Mouse (Mus musculus) lung, embryonic 16.5 days (tissue): ENCODE measurements around the gene Cxcl13. TPM values are rescaled to one million over a fixed set of nuclear protein-coding genes. Genes with fewer than 3 reads are reported as not detected.
"Not testable (repeated sequence)": the region's sequence is repeated elsewhere in the genome, so short reads cannot be mapped to it uniquely, and the experiment has no call there.

Experiments used
- ATAC-seq: fragments of 200-750 bp; cut with Nextera tagmentation; 2 replicates; pipeline ENCODE4 v1.8.0; 2017; ENCODE audit warnings: low read depth, mild to moderate bottlenecking, moderate library complexity
- H3K27ac ChIP-seq: fragments of 300-500 bp; sonication (generic); 2 replicates; pipeline ENCODE4 v1.5.1; 2014; ENCODE audit warnings: mild to moderate bottlenecking, control low read depth, low read length
- H3K27me3 ChIP-seq: fragments of 300-500 bp; sonication (generic); 2 replicates; pipeline ENCODE4 v1.6.1; 2014; ENCODE audit warnings: low read depth, low read length, mixed read lengths; ENCODE audit not compliant: control insufficient read depth, insufficient read depth
- H3K36me3 ChIP-seq: fragments of 300-500 bp; sonication (generic); 2 replicates; pipeline ENCODE4 v1.6.1; 2014; ENCODE audit warnings: low read length; ENCODE audit not compliant: control insufficient read depth, insufficient read depth
- H3K4me1 ChIP-seq: fragments of 300-500 bp; sonication (generic); replicated peaks from 2 replicates; pipeline ENCODE4 v1.6.1; 2014; ENCODE audit warnings: low read length, mixed read lengths; ENCODE audit not compliant: control insufficient read depth, insufficient read depth
- H3K4me2 ChIP-seq: fragments of 300-500 bp; sonication (generic); 2 replicates; pipeline ENCODE4 v1.6.1; 2014; ENCODE audit warnings: low read depth, low read length, control low read depth
- H3K4me3 ChIP-seq: fragments of 300-500 bp; sonication (generic); 2 replicates; pipeline ENCODE4 v1.5.1; 2014; ENCODE audit warnings: mild to moderate bottlenecking, low read length, control low read depth
- H3K9ac ChIP-seq: fragments of 300-500 bp; sonication (generic); 2 replicates; pipeline ENCODE4 v1.6.1; 2014; ENCODE audit warnings: low read length, control low read depth
- H3K9me3 ChIP-seq: fragments of 300-500 bp; sonication (generic); 2 replicates; pipeline ENCODE4 v1.6.1; 2016; ENCODE audit warnings: low read length; ENCODE audit not compliant: control insufficient read depth
- WGBS: fragments of 180-500 bp; shearing (Covaris S2); extraction: QIAGEN DNeasy Blood & Tissue Kit; methylation state at CpG from one replicate; pipeline ENCODE4 v1.1.7; 2014; 5-methylcytosine and 5-hydroxymethylcytosine counted together
- polyA plus RNA-seq: library from polyadenylated mRNA; unstranded; fragments of >200 nt; fragmentation: Nextera tagmentation; extraction: Ambion mirVana; gene quantifications from 2 replicates; pipeline ENCODE4 v1.2.1, GENCODE M21; 2015

Cxcl13 gene
- polyA plus RNA-seq, 1 experiment from 2014 or later = 16.7 TPM

DNA sequence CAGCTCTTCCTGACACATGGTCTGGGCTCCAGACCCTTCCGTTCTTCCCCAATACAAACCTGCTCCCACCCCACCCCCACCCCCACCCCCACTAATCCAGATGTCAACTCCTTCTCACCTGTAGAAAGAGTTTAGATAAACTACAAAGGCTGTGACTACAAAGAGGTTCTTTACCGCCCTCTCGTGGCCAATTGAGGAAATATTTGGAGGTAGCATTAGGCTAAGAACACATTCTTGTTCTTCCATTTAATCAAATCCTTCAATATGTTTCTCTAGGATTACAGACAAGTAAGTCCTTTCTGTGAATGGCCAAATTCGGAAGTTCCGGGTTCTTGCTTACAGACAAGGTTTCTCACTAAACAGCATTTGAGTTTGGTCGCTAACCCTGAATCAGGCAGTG, 14.1 kb downstream of the Cxcl13 start:
- WGBS = 33% methylated on average over 6 of the region's 6 CpGs
- no peak overlapping the region for H3K4me3 ChIP-seq
- H3K9ac ChIP-seq = no peak overlapping the region
- no peak overlapping the region for H3K4me2 ChIP-seq
- no peak overlapping the region for H3K27ac ChIP-seq
- no peaks in the 10 kb centered on the region for H3K36me3 ChIP-seq
- H3K4me1 ChIP-seq = no peaks in the 10 kb centered on the region
- H3K9me3 ChIP-seq = no peaks in the 10 kb centered on the region
- H3K27me3 ChIP-seq = no peaks in the 10 kb centered on the region; the same call in 1 of the 2 replicates
- no peak for ATAC-seq

DNA sequence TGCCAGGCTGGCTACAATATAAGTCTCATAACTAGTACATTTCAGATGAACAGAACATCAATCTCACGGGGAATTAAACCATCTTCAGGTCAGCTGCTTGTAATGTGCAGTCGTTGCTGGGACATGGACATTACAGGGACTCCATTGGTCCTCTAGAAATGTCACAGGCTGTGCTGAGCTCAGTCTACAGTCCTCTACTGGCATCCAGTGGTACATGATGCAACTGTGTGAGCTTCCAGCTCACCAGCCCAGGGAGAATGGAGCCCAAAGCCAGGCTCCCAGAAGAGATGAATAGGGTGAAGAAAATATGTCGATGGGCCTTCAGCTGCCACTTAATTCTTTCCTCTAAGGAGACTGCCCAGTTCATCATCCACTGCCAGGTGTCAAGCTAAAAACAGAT, 15.5 kb downstream of the Cxcl13 start:
- H3K27ac ChIP-seq = no peak overlapping the region
- no peak for ATAC-seq
- no peaks in the 10 kb centered on the region for H3K9me3 ChIP-seq
- no peak overlapping the region for H3K9ac ChIP-seq
- no peak overlapping the region for H3K4me2 ChIP-seq
- H3K27me3 ChIP-seq = no peaks in the 10 kb centered on the region; the same call in 1 of the 2 replicates
- no peaks in the 10 kb centered on the region for H3K36me3 ChIP-seq
- WGBS = 69% methylated on average over 3 of the region's 3 CpGs
- no peaks in the 10 kb centered on the region for H3K4me1 ChIP-seq
- H3K4me3 ChIP-seq = no peak overlapping the region

DNA sequence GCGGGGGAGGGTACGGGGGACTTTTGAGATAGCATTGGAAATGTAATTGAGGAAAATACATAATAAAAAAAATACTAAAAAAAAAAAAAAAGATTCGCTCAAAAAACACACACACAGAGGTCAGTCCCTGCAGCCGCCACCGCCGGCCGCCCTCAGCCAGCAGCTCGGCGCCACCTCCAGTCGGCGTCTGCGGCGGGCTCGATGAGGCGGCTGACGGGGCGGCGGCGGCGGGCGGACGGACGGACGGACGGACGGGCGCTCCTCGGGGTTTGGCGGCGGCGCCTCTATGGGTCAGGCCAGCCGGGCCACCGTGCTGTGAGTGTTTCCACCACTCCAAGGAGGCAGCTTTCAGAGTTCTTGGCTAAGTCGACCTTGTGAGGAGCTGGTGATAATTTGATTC, 17.1 kb downstream of the Cxcl13 start:
- H3K9ac ChIP-seq, H3K27ac ChIP-seq, ATAC-seq, H3K4me1 ChIP-seq, H3K36me3 ChIP-seq, H3K9me3 ChIP-seq, H3K4me3 ChIP-seq, H3K27me3 ChIP-seq: not testable (repeated sequence)
- WGBS = 26% methylated on average over 34 of the region's 34 CpGs
- peak overlapping the region; percentile 41 for H3K4me2 ChIP-seq

DNA sequence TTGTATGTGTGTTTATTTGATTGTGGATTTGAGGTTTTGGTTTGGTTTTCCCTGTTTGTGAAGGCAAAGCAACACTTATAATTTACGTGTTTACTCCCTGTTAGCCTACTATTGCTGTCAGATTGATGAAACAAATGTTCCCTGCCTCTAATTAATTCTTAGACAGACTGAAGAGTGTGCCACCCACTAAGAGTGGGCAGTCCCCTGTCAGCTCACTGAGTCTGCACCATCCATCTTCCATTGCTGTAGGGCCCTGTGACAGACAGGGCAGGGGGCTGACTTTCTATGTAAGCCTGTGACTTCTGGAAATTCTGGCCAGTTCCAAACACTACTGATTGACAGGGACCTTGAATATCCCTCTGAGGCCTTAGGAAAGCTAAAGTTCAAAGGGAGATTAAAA, 19.5 kb downstream of the Cxcl13 start:
- no peaks in the 10 kb centered on the region for H3K4me1 ChIP-seq
- no peak overlapping the region for H3K27ac ChIP-seq
- H3K4me2 ChIP-seq = no peak overlapping the region
- no peaks in the 10 kb centered on the region; the same call in 1 of the 2 replicates for H3K27me3 ChIP-seq
- no peaks in the 10 kb centered on the region for H3K36me3 ChIP-seq
- H3K9ac ChIP-seq = no peak overlapping the region
- 57% methylated on average over 1 of the region's 1 CpGs for WGBS
- H3K9me3 ChIP-seq = no peaks in the 10 kb centered on the region
- ATAC-seq = no peak
- H3K4me3 ChIP-seq = no peak overlapping the region

DNA sequence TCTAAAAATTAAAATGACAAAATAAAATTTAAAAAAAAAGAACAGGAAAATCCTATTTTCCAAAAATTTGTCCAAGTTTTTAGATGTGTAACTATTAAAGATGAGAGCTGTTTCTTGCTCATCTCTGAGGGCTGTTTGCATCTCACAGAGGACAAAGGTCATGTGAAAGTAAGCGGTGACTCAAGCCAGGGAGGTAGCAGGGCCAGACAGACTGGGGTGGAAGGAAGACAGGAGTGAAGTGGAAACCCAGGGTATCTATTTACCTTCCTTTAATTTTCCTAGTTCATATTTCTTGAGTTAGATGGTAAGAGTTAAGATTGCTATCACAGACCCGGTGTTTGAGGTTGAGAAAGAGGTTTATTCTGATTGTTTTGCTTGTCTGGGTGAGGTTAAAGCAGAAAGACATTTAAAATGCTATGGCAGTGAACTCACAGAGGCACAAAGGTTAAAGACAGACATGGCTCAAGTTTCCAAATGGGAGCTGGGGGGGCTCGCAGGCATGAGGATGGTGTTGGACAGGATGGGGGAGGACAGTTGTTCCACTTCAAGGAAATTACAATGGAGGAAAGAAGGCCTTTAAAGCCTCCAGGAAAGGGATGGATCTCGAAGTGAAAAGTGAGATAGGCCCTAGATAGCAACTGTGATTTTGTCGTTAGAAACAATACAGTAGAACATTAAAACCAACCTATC, 27.2 kb downstream of the Cxcl13 start:
- no peak overlapping the region for H3K9ac ChIP-seq
- WGBS = 42% methylated on average over 5 of the region's 5 CpGs
- no peak overlapping the region for H3K27ac ChIP-seq
- no peaks in the 10 kb centered on the region for H3K9me3 ChIP-seq
- no peak for ATAC-seq
- H3K36me3 ChIP-seq = no peaks in the 10 kb centered on the region
- H3K4me3 ChIP-seq = no peak overlapping the region
- H3K27me3 ChIP-seq = no peaks in the 10 kb centered on the region
- H3K4me1 ChIP-seq = no peaks in the 10 kb centered on the region
- H3K4me2 ChIP-seq = no peak overlapping the region

DNA sequence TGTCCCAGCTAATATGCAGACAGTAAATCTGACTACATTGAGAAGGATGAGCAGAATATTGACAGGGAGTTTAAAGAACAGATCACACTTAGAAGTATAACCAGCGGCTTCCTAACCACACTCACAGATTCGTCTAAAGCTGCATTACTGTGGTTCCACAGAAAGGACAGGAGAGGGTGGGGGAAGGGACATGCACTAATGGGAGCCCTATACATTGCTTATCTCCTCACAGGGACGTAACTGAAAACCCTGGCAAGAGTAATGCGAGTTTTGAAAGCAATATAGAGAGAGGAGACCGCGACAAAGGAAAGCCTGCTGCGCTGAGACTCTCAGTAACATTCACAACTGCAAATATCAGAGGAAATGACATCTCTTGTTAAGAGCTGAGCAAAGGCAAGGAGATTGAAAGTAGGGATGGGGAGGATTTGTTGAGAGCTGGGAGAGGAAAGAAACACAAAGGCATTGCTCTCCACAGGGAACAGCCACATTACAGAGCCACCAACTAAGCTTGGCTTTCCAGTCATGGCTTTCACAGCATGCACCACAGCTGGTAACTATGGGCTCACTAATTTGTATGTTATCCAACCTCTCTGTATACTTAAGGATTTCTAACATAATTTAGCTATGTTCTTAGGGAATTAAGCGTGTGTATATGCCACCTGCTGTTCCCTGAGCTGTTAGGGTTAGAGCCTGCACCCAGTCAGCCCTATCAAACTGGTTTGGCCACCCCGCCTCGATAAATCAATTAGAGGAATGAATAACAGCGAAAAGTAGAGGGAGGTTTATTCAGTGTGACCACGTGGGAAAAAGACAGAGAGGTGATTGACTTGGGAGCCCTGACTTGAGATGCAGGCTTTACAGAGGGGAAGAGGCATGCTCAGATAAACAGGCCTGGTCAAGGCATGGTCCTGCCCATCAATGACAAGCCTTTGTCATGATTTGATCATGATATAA, 34.9 kb downstream of the Cxcl13 start:
- 15% methylated on average over 12 of the region's 12 CpGs for WGBS
- Histone ChIP-seq H3K4me1 (no peaks in the 10 kb centered on the region), H3K4me3 (no peak overlapping the region), H3K27me3 (no peaks in the 10 kb centered on the region), H3K9me3 (no peaks in the 10 kb centered on the region), H3K36me3 (no peaks in the 10 kb centered on the region), H3K9ac (no peak overlapping the region), H3K27ac (no peak overlapping the region), H3K4me2 (no peak overlapping the region)
- no peak for ATAC-seq

DNA sequence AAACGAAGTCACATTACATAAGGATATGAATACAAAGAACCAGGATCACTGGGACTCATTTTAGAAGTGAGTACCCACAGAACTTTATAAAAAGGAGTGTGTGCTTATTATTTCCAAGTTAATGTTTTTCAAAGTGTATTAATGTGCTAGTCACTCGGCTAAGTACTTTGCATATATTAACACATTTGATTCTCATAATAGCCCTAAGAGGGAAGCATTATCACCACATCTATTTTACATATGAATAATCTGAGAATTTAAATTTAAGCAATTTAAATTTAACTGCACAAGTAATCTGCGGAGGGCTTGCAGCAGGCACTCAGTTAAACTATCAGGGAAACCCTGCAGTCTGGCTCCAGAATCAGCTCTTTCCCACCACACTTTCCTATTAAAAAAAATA, 40.5 kb downstream of the Cxcl13 start:
- no peak overlapping the region for H3K27ac ChIP-seq
- no peaks in the 10 kb centered on the region for H3K4me1 ChIP-seq
- no peak overlapping the region for H3K4me2 ChIP-seq
- H3K36me3 ChIP-seq = no peaks in the 10 kb centered on the region
- ATAC-seq = no peak
- WGBS = 78% methylated on average over 3 of the region's 3 CpGs
- no peaks in the 10 kb centered on the region for H3K9me3 ChIP-seq
- H3K27me3 ChIP-seq = no peaks in the 10 kb centered on the region
- H3K9ac ChIP-seq = no peak overlapping the region
- no peak overlapping the region for H3K4me3 ChIP-seq

DNA sequence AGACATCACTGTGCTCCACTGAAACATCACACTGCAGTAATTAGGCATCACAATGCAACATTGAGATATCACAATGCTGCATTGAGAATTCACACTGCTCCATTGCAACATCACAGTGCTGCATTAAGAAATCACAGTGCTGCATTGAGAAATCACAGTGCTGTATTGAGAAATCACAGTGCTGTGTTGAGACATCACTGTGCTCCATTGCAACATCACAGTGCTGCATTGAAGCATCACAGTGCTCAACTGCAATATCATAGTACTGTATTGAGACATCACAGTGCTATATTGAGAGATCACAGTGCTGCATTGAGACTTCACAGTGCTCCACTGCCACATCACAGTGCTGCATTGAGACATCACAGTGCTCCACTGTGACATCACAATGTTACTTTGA, 46.6 kb downstream of the Cxcl13 start:
- no peaks in the 10 kb centered on the region for H3K36me3 ChIP-seq
- no peaks in the 10 kb centered on the region for H3K27me3 ChIP-seq
- no peak overlapping the region for H3K4me3 ChIP-seq
- H3K4me1 ChIP-seq = no peaks in the 10 kb centered on the region
- H3K4me2 ChIP-seq = no peak overlapping the region
- H3K9me3 ChIP-seq = no peaks in the 10 kb centered on the region
- no peak overlapping the region for H3K27ac ChIP-seq
- no peak for ATAC-seq
- no peak overlapping the region for H3K9ac ChIP-seq

DNA sequence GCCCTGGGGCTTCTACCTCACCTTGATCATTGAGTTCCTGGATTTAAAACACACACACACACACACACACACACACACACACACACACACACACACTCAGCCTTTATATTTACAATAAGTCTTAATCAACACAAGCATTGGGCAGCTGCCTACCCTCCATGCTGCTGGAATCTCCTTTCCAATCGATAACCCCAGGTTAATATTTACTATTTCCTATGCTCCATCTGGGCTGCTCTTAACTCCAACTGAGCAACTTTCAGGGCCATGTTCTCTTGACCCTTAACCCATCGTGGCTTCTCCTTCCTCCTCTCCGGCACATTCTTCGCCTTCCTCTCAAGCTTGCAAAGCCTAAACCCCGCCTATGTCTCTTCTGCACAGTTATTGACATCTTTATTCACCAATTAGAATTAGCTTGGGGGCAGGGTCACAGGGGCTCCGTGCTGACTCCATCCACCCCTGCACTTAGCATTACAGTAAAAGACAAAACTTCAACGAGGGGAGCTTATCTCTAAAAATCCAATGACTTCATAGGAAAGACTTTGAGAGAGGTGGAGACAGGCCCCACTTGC, 51.6 kb downstream of the Cxcl13 start:
- Histone ChIP-seq H3K4me1 (no peaks in the 10 kb centered on the region), H3K27me3 (no peaks in the 10 kb centered on the region), H3K4me3 (no peak overlapping the region), H3K27ac (no peak overlapping the region), H3K9ac (no peak overlapping the region), H3K4me2 (no peak overlapping the region), H3K36me3 (no peaks in the 10 kb centered on the region), H3K9me3 (no peaks in the 10 kb centered on the region)
- ATAC-seq = no peak
- WGBS = 39% methylated on average over 7 of the region's 7 CpGs
